Mouse (Mus musculus): ENCODE results near the gene Arrb1. TPM values are rescaled to one million over a fixed set of nuclear protein-coding genes. Genes with fewer than 3 reads are reported as not detected.

The Arrb1 gene
- polyA plus RNA-seq, 1 experiment from 2014 or later, result 13.1 TPM

- Histone ChIP-seq H3K27ac (no peak overlapping the region), H3K36me3 (no peaks in the 10 kb centered on the region), H3K9me3 (no peaks in the 10 kb centered on the region), H3K27me3 (ENCODE audit: insufficient read depth, poor library complexity, severe bottlenecking) (no peaks in the 10 kb centered on the region), H3K4me3 (no peak overlapping the region), H3K4me1 (peaks cover 5% of the 10 kb centered on the region; the same call in 1 of the 2 replicates)
- DNase-seq (ENCODE audit: low spot score), result no peak
- WGBS, result 80% methylated on average over 1 of the region's 1 CpGs
Observed at GRCm38 (mm10) chr7:99523837-99524236, 11.4 kb upstream of the Arrb1 start.

- H3K9me3 ChIP-seq, result no peaks in the 10 kb centered on the region
- no peaks in the 10 kb centered on the region for H3K27me3 ChIP-seq (ENCODE audit: insufficient read depth, poor library complexity, severe bottlenecking)
- H3K4me3 ChIP-seq, result no peak overlapping the region
- no peaks in the 10 kb centered on the region for H3K36me3 ChIP-seq
- peaks cover 25% of the 10 kb centered on the region for H3K4me1 ChIP-seq
- H3K27ac ChIP-seq, result no peak overlapping the region; the same call in 1 of the 2 replicates
- no peak for DNase-seq (ENCODE audit: low spot score)
- 25% methylated on average over 2 of the region's 2 CpGs for WGBS
Observed at GRCm38 (mm10) chr7:99528547-99528946, 6.7 kb upstream of the Arrb1 start.

GRCm38 (mm10) chr7:99529410-99529809 lies 5.9 kb upstream of the Arrb1 start:
- 39% methylated on average over 5 of the region's 5 CpGs for WGBS
- H3K9me3 ChIP-seq, result no peaks in the 10 kb centered on the region
- DNase-seq (ENCODE audit: low spot score), result no peak
- H3K36me3 ChIP-seq, result no peaks in the 10 kb centered on the region
- H3K27me3 ChIP-seq (ENCODE audit: insufficient read depth, poor library complexity, severe bottlenecking), result no peaks in the 10 kb centered on the region
- H3K4me3 ChIP-seq, result no peak overlapping the region
- peaks cover 33% of the 10 kb centered on the region for H3K4me1 ChIP-seq
- H3K27ac ChIP-seq, result peak overlapping the region; percentile 13; the same call in 1 of the 2 replicates

- Histone ChIP-seq H3K9me3 (no peaks in the 10 kb centered on the region), H3K36me3 (no peaks in the 10 kb centered on the region), H3K4me1 (peaks cover 48% of the 10 kb centered on the region), H3K4me3 (no peak overlapping the region), H3K27ac (peak overlapping the region; percentile 73; the same call in 1 of the 2 replicates), H3K27me3 (ENCODE audit: insufficient read depth, poor library complexity, severe bottlenecking) (no peaks in the 10 kb centered on the region)
- DNase-seq (ENCODE audit: low spot score), result no peak
- 69% methylated on average over 3 of the region's 3 CpGs for WGBS
Observed at GRCm38 (mm10) chr7:99531408-99531970, 3.8 kb upstream of the Arrb1 start.

GRCm38 (mm10) chr7:99532526-99532925 lies 2.7 kb upstream of the Arrb1 start:
- H3K9me3 ChIP-seq, result no peaks in the 10 kb centered on the region
- H3K27ac ChIP-seq, result no peak overlapping the region
- no peaks in the 10 kb centered on the region for H3K27me3 ChIP-seq (ENCODE audit: insufficient read depth, poor library complexity, severe bottlenecking)
- 75% methylated on average over 4 of the region's 4 CpGs for WGBS
- no peaks in the 10 kb centered on the region for H3K36me3 ChIP-seq
- DNase-seq (ENCODE audit: low spot score), result no peak
- H3K4me3 ChIP-seq, result no peak overlapping the region
- peaks cover 58% of the 10 kb centered on the region for H3K4me1 ChIP-seq

- H3K4me3 ChIP-seq, result no peak overlapping the region
- WGBS, result 80% methylated on average over 7 of the region's 7 CpGs
- DNase-seq (ENCODE audit: low spot score), result no peak
- H3K27ac ChIP-seq, result peak overlapping the region; percentile 62
- H3K4me1 ChIP-seq, result peaks cover 66% of the 10 kb centered on the region
- no peaks in the 10 kb centered on the region for H3K27me3 ChIP-seq (ENCODE audit: insufficient read depth, poor library complexity, severe bottlenecking)
- H3K36me3 ChIP-seq, result no peaks in the 10 kb centered on the region
- no peaks in the 10 kb centered on the region for H3K9me3 ChIP-seq
Observed at GRCm38 (mm10) chr7:99533600-99533999, 1.7 kb upstream of the Arrb1 start.

- Histone ChIP-seq H3K36me3 (no peaks in the 10 kb centered on the region), H3K4me1 (peaks cover 69% of the 10 kb centered on the region), H3K9me3 (no peaks in the 10 kb centered on the region), H3K4me3 (peak overlapping the region; percentile 81), H3K27me3 (ENCODE audit: insufficient read depth, poor library complexity, severe bottlenecking) (no peaks in the 10 kb centered on the region), H3K27ac (peak overlapping the region; percentile 97)
- DNase-seq (ENCODE audit: low spot score), result no peak
- 46% methylated on average over 5 of the region's 5 CpGs for WGBS
Observed at GRCm38 (mm10) chr7:99534501-99534900, 765 bp upstream of the Arrb1 start.

- no peaks in the 10 kb centered on the region for H3K9me3 ChIP-seq
- H3K4me1 ChIP-seq, result peaks cover 72% of the 10 kb centered on the region
- peak overlapping the region; percentile 97 for H3K27ac ChIP-seq
- no peaks in the 10 kb centered on the region for H3K27me3 ChIP-seq (ENCODE audit: insufficient read depth, poor library complexity, severe bottlenecking)
- H3K4me3 ChIP-seq, result peak overlapping the region; percentile 81
- no peaks in the 10 kb centered on the region for H3K36me3 ChIP-seq
- DNase-seq (ENCODE audit: low spot score), result peak; percentile 87
- WGBS, result 7% methylated on average over 46 of the region's 46 CpGs
Observed at GRCm38 (mm10) chr7:99535741-99536501, 655 bp downstream of the Arrb1 start.

- peak overlapping the region; percentile 48 for H3K27ac ChIP-seq
- no peaks in the 10 kb centered on the region for H3K36me3 ChIP-seq
- 46% methylated on average over 5 of the region's 5 CpGs for WGBS
- H3K4me1 ChIP-seq, result peaks cover 78% of the 10 kb centered on the region
- no peaks in the 10 kb centered on the region for H3K27me3 ChIP-seq (ENCODE audit: insufficient read depth, poor library complexity, severe bottlenecking)
- no peak for DNase-seq (ENCODE audit: low spot score)
- H3K4me3 ChIP-seq, result peak overlapping the region; percentile 81
- H3K9me3 ChIP-seq, result no peaks in the 10 kb centered on the region
Observed at GRCm38 (mm10) chr7:99537183-99537756, 2.0 kb downstream of the Arrb1 start.

GRCm38 (mm10) chr7:99538421-99538820 lies 3.2 kb downstream of the Arrb1 start:
- Histone ChIP-seq H3K9me3 (no peaks in the 10 kb centered on the region), H3K27ac (peak overlapping the region; percentile 59), H3K36me3 (no peaks in the 10 kb centered on the region), H3K27me3 (ENCODE audit: insufficient read depth, poor library complexity, severe bottlenecking) (no peaks in the 10 kb centered on the region), H3K4me3 (no peak overlapping the region), H3K4me1 (peaks cover 78% of the 10 kb centered on the region)
- WGBS, result 55% methylated on average over 4 of the region's 4 CpGs
- DNase-seq (ENCODE audit: low spot score), result no peak

GRCm38 (mm10) chr7:99539201-99539891 lies 4.1 kb downstream of the Arrb1 start:
- Histone ChIP-seq H3K27me3 (ENCODE audit: insufficient read depth, poor library complexity, severe bottlenecking) (no peaks in the 10 kb centered on the region), H3K36me3 (no peaks in the 10 kb centered on the region), H3K4me3 (peak overlapping the region; percentile 30; the same call in 1 of the 2 replicates), H3K9me3 (no peaks in the 10 kb centered on the region), H3K4me1 (peaks cover 71% of the 10 kb centered on the region), H3K27ac (peak overlapping the region; percentile 60; the same call in 1 of the 2 replicates)
- DNase-seq (ENCODE audit: low spot score), result no peak
- 15% methylated on average over 8 of the region's 8 CpGs for WGBS

- H3K36me3 ChIP-seq, result no peaks in the 10 kb centered on the region
- no peaks in the 10 kb centered on the region for H3K27me3 ChIP-seq (ENCODE audit: insufficient read depth, poor library complexity, severe bottlenecking)
- peak overlapping the region; percentile 60; the same call in 1 of the 2 replicates for H3K27ac ChIP-seq
- 52% methylated on average over 2 of the region's 2 CpGs for WGBS
- H3K4me3 ChIP-seq, result peak overlapping the region; percentile 30; the same call in 1 of the 2 replicates
- H3K9me3 ChIP-seq, result no peaks in the 10 kb centered on the region
- DNase-seq (ENCODE audit: low spot score), result no peak
- peaks cover 71% of the 10 kb centered on the region for H3K4me1 ChIP-seq
Observed at GRCm38 (mm10) chr7:99540016-99540415, 4.8 kb downstream of the Arrb1 start.

Measured in heart, embryonic 10.5 days (tissue).